ENCODE assay signal across 9 mouse cellular contexts in genomic region chr13:56735212-56735875, GRCm38 (mm10). TPM values are rescaled to one million over a fixed set of nuclear protein-coding genes. Genes with fewer than 3 reads are reported as not detected.
A peak's percentile ranks its signal among the peaks of the same experiment; 100 is the strongest.
DNase-seq lines count a peak whose midpoint lies in the region; ATAC-seq and TF ChIP-seq lines count a peak whose summit lies in the region.
"Had no signal": no experiment of that assay in that cellular context is flagged by ENCODE, and none has a peak within 500 bp of the region (broad histone marks: within the 10 kb centered on the region; RNA-seq: fewer than 3 reads in every experiment).

No protein-coding gene starts in this region.

- peak; percentile 35 to 40 for DNase-seq in cerebellum, adult 18-20 months
- DNase-seq in kidney, adult 9 months, result peak; percentile 66
- DNase-seq in kidney, adult 11 months, result no peak
- no peak for DNase-seq in G1E (ENCODE audit: low spot score)
- peak; percentile 41 for DNase-seq in embryo, embryonic 11 days
- peak; percentile 71 for DNase-seq in lung, postnatal 0 days (ENCODE audit: low spot score)
- no peak for DNase-seq in natural killer cell, adult 2 months (ENCODE audit: low spot score in 2 of 2)

- H3K4me1 ChIP-seq in G1E (ENCODE audit: insufficient read depth, low read depth, low read length), result peaks cover 3% of the 10 kb centered on the region; the same call in 1 of the 2 replicates
- H3K4me1 ChIP-seq in lung, postnatal 0 days (ENCODE audit: insufficient read depth, low read depth, low read length), result no peaks in the 10 kb centered on the region
- H3K4me1 ChIP-seq: limb, embryonic 13.5 days had no signal

- TF ChIP-seq EP300 in lung, postnatal 0 days (IDR thresholded peaks at IDR 0.05), result no peak

- no peak overlapping the region for H3K27ac ChIP-seq in lung, postnatal 0 days (ENCODE audit: low read length)
- H3K27ac ChIP-seq: limb, embryonic 13.5 days had no signal

- no peak overlapping the region for H3K9ac ChIP-seq in lung, postnatal 0 days (replicated peaks; ENCODE audit: low read depth)
- H3K9ac ChIP-seq: limb, embryonic 13.5 days had no signal

- H3K9me3 ChIP-seq in G1E (replicated peaks), result no peaks in the 10 kb centered on the region
- H3K9me3 ChIP-seq in lung, postnatal 0 days (ENCODE audit: low read length), result no peaks in the 10 kb centered on the region
- H3K9me3 ChIP-seq: limb, embryonic 13.5 days had no signal

- H3K4me2 ChIP-seq in lung, postnatal 0 days (replicated peaks; ENCODE audit: low read depth, low read length), result no peak overlapping the region
- H3K4me2 ChIP-seq: limb, embryonic 13.5 days had no signal

- no peaks in the 10 kb centered on the region for H3K27me3 ChIP-seq in G1E (ENCODE audit: insufficient read depth, low read length)
- H3K27me3 ChIP-seq in lung, postnatal 0 days (replicated peaks; ENCODE audit: insufficient read depth, low read length), result no peaks in the 10 kb centered on the region
- H3K27me3 ChIP-seq: limb, embryonic 13.5 days had no signal

- peaks cover 75% of the 10 kb centered on the region for H3K36me3 ChIP-seq in G1E (replicated peaks)
- peaks cover 17% of the 10 kb centered on the region for H3K36me3 ChIP-seq in lung, postnatal 0 days (ENCODE audit: insufficient read depth, low read length)

- H3K4me3 ChIP-seq in G1E (ENCODE audit: low read depth, low read length), result no peak overlapping the region
- H3K4me3 ChIP-seq in lung, postnatal 0 days (ENCODE audit: low read depth, low read length), result no peak overlapping the region
- H3K4me3 ChIP-seq: limb, embryonic 13.5 days had no signal

- no peak for ATAC-seq in cerebellum, adult (ENCODE audit: insufficient number of reproducible peaks, low FRiP score, low TSS enrichment)
- peak; percentile 68 for ATAC-seq in G1E (ENCODE audit: extremely low read depth, insufficient number of reproducible peaks, low FRiP score, poor library complexity, severe bottlenecking)
- peak; percentile 57 for ATAC-seq in lung, postnatal 0 days

- no peak for TF ChIP-seq CTCF in G1E (IDR thresholded peaks at IDR 0.05; ENCODE audit: low read depth, low read length)
- peak; percentile 79 for TF ChIP-seq CTCF in lung, postnatal 0 days (IDR thresholded peaks at IDR 0.05)

- WGBS in lung, postnatal 0 days, result 38% methylated on average over 6 of the region's 6 CpGs

RNA-seq across cellular contexts. Expression of gene Gm45623, which starts 18.3 kb away (rescaled TPM):
- total RNA-seq in G1E (2014; fragmentation: Nextera tagmentation), result not detected in 2 replicates
- total RNA-seq in G1E (2017), result 0.05 TPM in 1 of 2 replicates, not detected in the other
- not detected in 2 replicates for polyA plus RNA-seq in G1E (2012)
- polyA plus RNA-seq in lung, postnatal 0 days (2015; fragmentation: Nextera tagmentation; extraction: Ambion mirVana), result 0.44 and 0.55 TPM in 2 replicates

RNA-seq across cellular contexts. Expression of gene Smad5, which starts 32.5 kb away (rescaled TPM):
- total RNA-seq in G1E (2014; fragmentation: Nextera tagmentation), result 40.7 and 48.7 TPM in 2 replicates
- 10.8 and 15.2 TPM in 2 replicates for total RNA-seq in G1E (2017)
- 4.1 and 4.3 TPM in 2 replicates for polyA plus RNA-seq in G1E (2012)
- 16.6 and 16.9 TPM in 2 replicates for polyA plus RNA-seq in lung, postnatal 0 days (2015; fragmentation: Nextera tagmentation; extraction: Ambion mirVana)

Comparison
In these comparisons a context has a peak if more than half of its experiments do, and no peak if none do; other contexts are left out.
1. DNase-seq: peak in cerebellum, adult 18-20 months (2 of 2), kidney, adult 9 months (single experiment), embryo, embryonic 11 days (single experiment) and lung, postnatal 0 days (single experiment); none in kidney, adult 11 months (single experiment), G1E (single experiment) and natural killer cell, adult 2 months (0 of 2).